Mouse (Mus musculus) thymus, adult 2 months (tissue): ENCODE results near the gene Morn5.

Experiments
- CTCF ChIP-seq: fragments of 200-500 bp; IDR thresholded peaks from 2 replicates; pipeline ENCODE4 v1.5.1; 2012; ENCODE audit warnings: mild to moderate bottlenecking, control low read depth, low read length, moderate library complexity, borderline replicate concordance; ENCODE audit not compliant: control insufficient read depth, poor library complexity, insufficient read depth; ENCODE audit errors: extremely low read depth
- POLR2A ChIP-seq: fragments of 200-500 bp; IDR thresholded peaks from 2 replicates; pipeline ENCODE4 v1.6.1; 2012; ENCODE audit warnings: mild to moderate bottlenecking, low read length, control low read depth, moderate library complexity; ENCODE audit not compliant: control insufficient read depth, poor library complexity, insufficient read depth; ENCODE audit errors: extremely low read depth

GRCm38 (mm10) chr2:36053249-36053648 lies 4.0 kb downstream of the Morn5 start:
- no peak for TF ChIP-seq CTCF
- no peak for TF ChIP-seq POLR2A
